Mouse (Mus musculus) myocyte (in vitro differentiated cells): ENCODE measurements around the gene Sppl3. TPM values are rescaled to one million over a fixed set of nuclear protein-coding genes. Genes with fewer than 3 reads are reported as not detected.
A peak's percentile ranks its signal among the peaks of the same experiment; 100 is the strongest.

Experiments
- H3K27me3 ChIP-seq: one replicate; pipeline ENCODE4 v1.6.1; 2011; ENCODE audit not compliant: control insufficient read depth, insufficient read depth, insufficient read length
- H3K36me3 ChIP-seq: one replicate; pipeline ENCODE4 v1.6.1; 2011; ENCODE audit not compliant: control insufficient read depth, insufficient read depth
- H3K4me2 ChIP-seq: one replicate; pipeline ENCODE4 v1.6.1; 2011; ENCODE audit warnings: low read depth, control low read depth
- H3K4me3 ChIP-seq: one replicate; pipeline ENCODE4 v1.5.1; 2011; ENCODE audit warnings: mild to moderate bottlenecking, control low read depth, moderate library complexity
- H3K79me2 ChIP-seq: one replicate; pipeline ENCODE4 v1.6.1; 2011; ENCODE audit not compliant: control insufficient read depth, insufficient read depth
- H3ac ChIP-seq: one replicate; pipeline ENCODE4 v1.6.1; 2011; ENCODE audit not compliant: control insufficient read depth, insufficient read length
- CEBPB ChIP-seq: IDR thresholded peaks from 2 replicates; pipeline ENCODE4 v1.6.1; 2011; ENCODE audit warnings: mild to moderate bottlenecking, moderate library complexity; ENCODE audit not compliant: poor library complexity, insufficient read depth, severe bottlenecking
- E2F4 ChIP-seq: IDR thresholded peaks from one replicate; pipeline ENCODE4 v1.6.1; 2011; ENCODE audit warnings: mild to moderate bottlenecking, control low read depth, moderate library complexity; ENCODE audit not compliant: insufficient read depth
- MAX ChIP-seq: IDR thresholded peaks from one replicate; pipeline ENCODE4 v1.6.1; 2011; ENCODE audit warnings: low read depth, mild to moderate bottlenecking, control low read depth
- MYOD1 ChIP-seq, 3 experiments: IDR thresholded peaks; one replicate each; pipeline ENCODE4 v1.6.1; 2011; ENCODE audit warnings: control low read depth in 2 of 3, low read depth in 2 of 3, mild to moderate bottlenecking in 2 of 3, moderate library complexity in 1 of 3; ENCODE audit not compliant: insufficient read length in 2 of 3, control insufficient read depth in 1 of 3
- MYOG ChIP-seq, 3 experiments: IDR thresholded peaks; one replicate each; pipeline ENCODE4 v1.6.1; 2011; ENCODE audit warnings: control low read depth in 2 of 3, low read depth in 2 of 3, mild to moderate bottlenecking in 2 of 3; ENCODE audit not compliant: insufficient read length in 2 of 3, control insufficient read depth in 1 of 3, insufficient read depth in 1 of 3
- POLR2A ChIP-seq: IDR thresholded peaks from one replicate; pipeline ENCODE4 v1.6.1; 2011; ENCODE audit warnings: low read depth, mild to moderate bottlenecking, control low read depth, moderate library complexity; ENCODE audit not compliant: insufficient read length
- POLR2AphosphoS2 ChIP-seq: IDR thresholded peaks from one replicate; pipeline ENCODE4 v1.6.1; 2011; ENCODE audit warnings: low read depth, control low read depth; ENCODE audit not compliant: insufficient read length
- REST ChIP-seq: IDR thresholded peaks from one replicate; pipeline ENCODE4 v1.6.1; 2011; ENCODE audit warnings: mild to moderate bottlenecking, control low read depth, moderate library complexity; ENCODE audit not compliant: insufficient read depth, insufficient read length
- SRF ChIP-seq: IDR thresholded peaks from one replicate; pipeline ENCODE4 v1.6.1; 2011; ENCODE audit warnings: low read depth; ENCODE audit not compliant: control insufficient read depth, insufficient read length
- TCF12 ChIP-seq: IDR thresholded peaks from one replicate; pipeline ENCODE4 v1.6.1; 2011; ENCODE audit warnings: mild to moderate bottlenecking, control low read depth; ENCODE audit not compliant: poor library complexity, insufficient read depth, severe bottlenecking
- TCF3 ChIP-seq: IDR thresholded peaks from one replicate; pipeline ENCODE4 v1.6.1; 2011; ENCODE audit warnings: low read depth, control low read depth; ENCODE audit not compliant: insufficient read length
- USF1 ChIP-seq: IDR thresholded peaks from one replicate; pipeline ENCODE4 v1.6.1; 2011; ENCODE audit warnings: low read depth, mild to moderate bottlenecking, control low read depth, moderate library complexity
- polyA plus RNA-seq: library from polyadenylated mRNA; unstranded; fragments of >200 nt; fragmentation: generic; extraction: Trizol; gene quantifications from one replicate; pipeline ENCODE4 v1.2.1, GENCODE M21; 2012; ENCODE audit warnings: missing spikeins

The Sppl3 gene
- polyA plus RNA-seq, 1 experiment: 24.9 TPM

GRCm38 (mm10) chr5:114972201-114972600 is 38.7 kb upstream of the Sppl3 start:
- no peak overlapping the region for H3K4me3 ChIP-seq
- H3K27me3 ChIP-seq: peaks cover 39% of the 10 kb centered on the region
- no peaks in the 10 kb centered on the region for H3K36me3 ChIP-seq
- no peak overlapping the region for H3ac ChIP-seq
- TF ChIP-seq REST: no peak
- no peak for TF ChIP-seq TCF12
- TF ChIP-seq E2F4: no peak
- no peak for TF ChIP-seq CEBPB
- no peak for TF ChIP-seq MYOG (IDR thresholded peaks at IDR 0.05; ENCODE audit: control insufficient read depth in 1 of 3, insufficient read depth in 1 of 3, insufficient read length in 2 of 3, low read depth in 2 of 3)
- no peak for TF ChIP-seq MAX
- no peak for TF ChIP-seq SRF
- no peak for TF ChIP-seq POLR2A
- no peak for TF ChIP-seq POLR2AphosphoS2
- TF ChIP-seq USF1: no peak
- no peak for TF ChIP-seq TCF3
- no peak for TF ChIP-seq MYOD1 (IDR thresholded peaks at IDR 0.05; ENCODE audit: control insufficient read depth in 1 of 3, insufficient read length in 2 of 3, low read depth in 2 of 3)
- no peak overlapping the region for H3K4me2 ChIP-seq
- H3K79me2 ChIP-seq: no peaks in the 10 kb centered on the region

- no peak overlapping the region for H3K4me2 ChIP-seq
- H3K27me3 ChIP-seq: peaks cover 33% of the 10 kb centered on the region
- no peak overlapping the region for H3K4me3 ChIP-seq
- no peaks in the 10 kb centered on the region for H3K36me3 ChIP-seq
- no peaks in the 10 kb centered on the region for H3K79me2 ChIP-seq
- H3ac ChIP-seq: no peak overlapping the region
- TF ChIP-seq POLR2A: no peak
- no peak for TF ChIP-seq TCF12
- TF ChIP-seq POLR2AphosphoS2: no peak
- TF ChIP-seq MYOD1 (IDR thresholded peaks at IDR 0.05; ENCODE audit: control insufficient read depth in 1 of 3, insufficient read length in 2 of 3, low read depth in 2 of 3): no peak
- no peak for TF ChIP-seq REST
- TF ChIP-seq TCF3: no peak
- no peak for TF ChIP-seq SRF
- TF ChIP-seq USF1: no peak
- TF ChIP-seq CEBPB: no peak
- no peak for TF ChIP-seq MYOG (IDR thresholded peaks at IDR 0.05; ENCODE audit: control insufficient read depth in 1 of 3, insufficient read depth in 1 of 3, insufficient read length in 2 of 3, low read depth in 2 of 3)
- no peak for TF ChIP-seq MAX
- TF ChIP-seq E2F4: no peak
Observed at GRCm38 (mm10) chr5:114973131-114973530, 37.8 kb upstream of the Sppl3 start.

GRCm38 (mm10) chr5:114976935-114977334 is 34.0 kb upstream of the Sppl3 start:
- H3K4me3 ChIP-seq: no peak overlapping the region
- no peaks in the 10 kb centered on the region for H3K27me3 ChIP-seq
- no peaks in the 10 kb centered on the region for H3K36me3 ChIP-seq
- H3ac ChIP-seq: no peak overlapping the region
- H3K4me2 ChIP-seq: no peak overlapping the region
- no peak for TF ChIP-seq POLR2A
- no peak for TF ChIP-seq TCF3
- no peak for TF ChIP-seq TCF12
- TF ChIP-seq E2F4: no peak
- no peak for TF ChIP-seq SRF
- no peak for TF ChIP-seq CEBPB
- no peak for TF ChIP-seq POLR2AphosphoS2
- no peaks in the 10 kb centered on the region for H3K79me2 ChIP-seq

- Histone ChIP-seq H3ac (no peak overlapping the region), H3K4me2 (peak overlapping the region; percentile 96), H3K27me3 (no peaks in the 10 kb centered on the region), H3K79me2 (no peaks in the 10 kb centered on the region), H3K36me3 (no peaks in the 10 kb centered on the region), H3K4me3 (peak overlapping the region; percentile 7)
- TF ChIP-seq SRF (no peak), TCF3 (no peak), MYOD1 (IDR thresholded peaks at IDR 0.05; ENCODE audit: control insufficient read depth in 1 of 3, insufficient read length in 2 of 3, low read depth in 2 of 3) (no peak), USF1 (no peak), REST (no peak), E2F4 (no peak), TCF12 (no peak)
Observed at GRCm38 (mm10) chr5:114978473-114978872, 32.5 kb upstream of the Sppl3 start.

GRCm38 (mm10) chr5:114978888-114979249 is 32.1 kb upstream of the Sppl3 start:
- TF ChIP-seq CEBPB (no peak), E2F4 (no peak)
- no peak overlapping the region for H3ac ChIP-seq
- no peaks in the 10 kb centered on the region for H3K36me3 ChIP-seq
- H3K4me3 ChIP-seq: peak overlapping the region; percentile 7
- no peaks in the 10 kb centered on the region for H3K27me3 ChIP-seq
- H3K4me2 ChIP-seq: peak overlapping the region; percentile 96
- H3K79me2 ChIP-seq: no peaks in the 10 kb centered on the region
